Mouse (Mus musculus) cerebellum, adult 9-11 months (tissue): ENCODE results near the gene Polr1a.
A peak's percentile ranks its signal among the peaks of the same experiment; 100 is the strongest.

ENCODE experiments used
- DNase-seq: peaks from one replicate; pipeline ENCODE4 v3.0.0; 2022

The Polr1a gene

DNA sequence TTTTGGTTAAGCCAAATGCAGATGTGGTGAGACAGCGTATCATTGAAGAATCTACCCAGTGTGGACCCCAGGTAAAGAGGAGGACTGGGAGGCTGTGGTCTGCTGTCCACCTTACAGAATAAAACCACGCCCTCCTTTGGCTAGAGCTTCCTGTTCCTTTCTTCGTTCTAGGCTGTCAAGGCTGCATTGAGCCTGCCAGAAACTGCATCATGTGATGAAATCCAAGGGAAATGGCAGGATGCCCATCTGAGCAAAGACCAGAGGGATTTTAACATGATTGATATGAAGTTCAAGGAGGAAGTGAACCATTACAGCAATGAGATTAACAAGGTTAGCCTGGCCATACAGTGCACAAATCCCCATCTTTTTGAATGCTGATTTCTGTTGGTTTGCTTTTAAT, 41.7 kb downstream of the Polr1a start:
- DNase-seq = no peak

DNA sequence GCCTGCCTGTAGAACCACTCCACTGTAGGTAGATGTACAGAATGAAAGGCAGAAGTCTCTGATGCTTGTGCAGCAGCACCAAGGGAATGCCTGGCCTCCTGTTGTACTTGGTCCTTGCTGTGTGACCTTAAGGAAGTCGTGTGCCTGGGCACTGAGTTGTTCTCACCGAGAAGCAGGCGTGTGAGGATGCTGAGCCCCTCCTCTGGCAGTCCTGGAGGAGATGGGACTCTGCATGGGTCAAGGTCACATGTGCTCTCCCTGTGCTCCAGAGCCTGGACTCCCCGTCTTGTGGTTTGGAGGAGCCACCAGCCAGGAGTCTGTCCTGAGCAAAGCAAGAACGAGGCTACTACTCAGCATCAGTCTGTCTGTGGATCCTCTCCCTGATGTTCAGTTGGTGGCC, 42.3 kb downstream of the Polr1a start:
- DNase-seq = no peak

DNA sequence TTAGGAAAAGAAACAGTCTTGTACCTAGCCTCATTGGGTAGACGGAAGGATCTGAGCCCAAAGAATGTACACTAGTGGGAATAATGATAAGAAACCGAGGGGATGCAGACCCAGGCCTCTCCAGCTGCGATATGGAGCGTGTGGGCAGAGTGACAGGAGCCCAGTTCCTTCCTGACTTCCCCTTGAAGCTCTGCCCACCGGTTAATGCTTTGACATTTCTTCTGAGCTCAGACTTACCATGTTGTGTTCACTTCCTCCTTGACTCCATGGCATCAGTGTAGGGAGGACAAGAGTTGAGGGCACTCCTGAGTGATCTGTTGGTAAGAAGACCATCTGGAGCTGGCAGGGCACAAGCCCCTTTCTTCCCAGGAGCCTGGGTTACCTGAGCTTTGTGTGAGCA, 53.3 kb downstream of the Polr1a start:
- no peak for DNase-seq

GRCm38 (mm10) chr6:71962706-71963105, 53.9 kb downstream of the Polr1a start:
- DNase-seq = no peak

- no peak for DNase-seq
These were observed 54.7 kb downstream of the Polr1a start for GRCm38 (mm10) chr6:71963561-71963960.

DNA sequence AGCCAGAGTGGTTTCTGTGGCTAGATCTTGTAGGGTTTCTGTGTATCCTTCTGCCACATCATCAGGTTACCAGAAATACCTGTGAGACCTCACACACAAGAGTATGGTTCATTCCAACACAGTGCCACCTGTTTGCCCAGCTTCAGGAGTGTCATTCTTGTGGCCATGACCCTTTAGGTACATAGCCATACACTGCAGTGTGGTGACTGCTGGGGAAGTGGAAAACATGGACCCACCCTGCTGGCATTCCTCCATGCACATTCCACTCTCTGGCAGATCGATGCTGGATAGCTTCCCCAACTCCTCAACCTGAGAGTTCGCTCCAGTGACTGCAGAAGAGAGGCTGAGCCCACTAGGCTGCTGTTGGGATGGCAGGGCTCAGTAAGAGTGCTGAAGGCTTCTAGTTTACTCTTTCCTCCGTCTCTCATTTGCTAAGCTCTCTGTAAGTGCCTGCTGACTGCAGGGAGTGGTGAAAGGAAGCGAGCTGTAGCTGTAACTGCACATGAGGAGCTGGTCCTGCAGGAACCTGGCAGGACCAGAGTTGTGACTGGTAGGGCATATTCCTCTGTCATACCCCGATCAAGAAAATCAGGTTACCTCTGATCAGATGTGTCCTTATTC, 57.9 kb downstream of the Polr1a start:
- no peak for DNase-seq

GRCm38 (mm10) chr6:71967847-71968246, 59.0 kb downstream of the Polr1a start:
- no peak for DNase-seq

DNA sequence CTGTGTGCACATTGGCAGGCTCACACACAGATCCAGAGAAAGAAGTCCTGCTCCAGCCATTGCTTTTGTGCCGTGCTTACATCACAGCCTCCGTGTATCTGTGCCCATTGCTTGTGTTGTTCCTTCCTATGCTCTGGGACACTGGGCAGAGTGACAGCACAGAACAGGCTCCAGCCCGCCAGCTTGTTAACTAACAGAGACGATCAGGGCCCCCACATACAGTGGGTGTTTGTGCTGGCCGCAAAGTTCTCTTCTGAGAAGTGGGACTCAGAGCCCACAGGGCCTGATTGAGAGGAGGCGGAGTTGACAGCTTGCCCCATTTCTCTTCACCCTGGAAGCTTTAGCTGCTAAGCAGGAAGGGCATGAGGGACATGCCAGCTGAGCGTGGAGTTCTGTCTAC, 60.6 kb downstream of the Polr1a start:
- DNase-seq = no peak

DNA sequence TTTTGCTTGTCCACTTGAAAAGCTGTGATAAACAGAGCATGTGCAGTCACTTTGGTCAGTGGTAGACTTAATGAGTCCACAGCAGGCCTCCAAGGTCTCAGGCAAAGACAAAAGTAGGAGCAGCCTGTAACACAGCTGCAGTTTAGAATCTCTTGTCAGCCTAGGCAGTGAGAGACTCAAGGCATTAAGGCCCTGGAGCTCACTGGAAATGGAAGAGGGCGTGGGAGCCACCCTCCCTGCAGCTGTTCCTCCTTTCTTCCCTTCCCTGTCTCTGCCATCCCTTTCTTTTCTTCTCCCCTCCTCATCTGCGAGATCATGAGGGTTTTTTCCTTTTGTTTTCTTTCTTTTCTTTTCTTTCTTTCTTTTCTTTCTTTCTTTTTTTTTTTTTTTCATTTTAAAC, 61.3 kb downstream of the Polr1a start:
- no peak for DNase-seq

DNA sequence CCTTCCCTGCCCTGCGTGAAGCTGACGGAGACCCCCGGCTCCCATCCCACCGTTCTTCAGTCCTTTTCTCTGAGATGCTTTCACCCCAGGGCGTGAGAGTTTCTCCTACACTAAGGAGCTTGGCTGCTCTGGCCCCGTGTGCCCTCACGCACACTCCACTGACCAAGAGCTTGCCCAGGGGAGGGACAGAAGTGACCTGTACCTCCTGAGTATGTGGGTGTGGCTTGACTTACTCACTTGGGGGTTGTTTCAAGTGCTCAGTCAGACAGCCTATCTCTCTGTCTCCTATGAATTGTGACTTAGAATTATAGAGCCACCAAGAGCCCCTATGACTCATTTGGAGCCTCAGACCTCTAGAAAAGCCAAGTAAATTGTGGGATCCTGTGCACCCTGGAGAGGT, 67.7 kb downstream of the Polr1a start:
- DNase-seq = no peak

DNA sequence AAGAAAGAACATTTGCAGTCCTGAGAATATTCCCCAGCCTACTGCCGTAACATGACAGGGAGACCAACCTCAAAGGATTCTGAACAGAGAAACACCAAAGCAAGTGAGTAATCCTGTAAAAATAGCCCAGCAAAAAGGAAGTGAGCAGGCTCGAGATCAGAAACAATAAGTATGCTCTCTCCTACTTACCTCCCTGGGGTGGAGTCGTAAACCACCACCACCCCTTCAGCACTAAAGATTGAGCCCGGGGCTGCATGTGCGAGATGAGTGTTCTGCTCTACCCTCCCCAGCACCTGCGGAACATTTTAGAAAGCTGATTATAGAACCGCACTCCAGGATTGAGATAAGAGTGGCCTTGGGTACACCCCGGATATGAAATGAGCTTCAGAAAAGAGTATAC, 71.3 kb downstream of the Polr1a start:
- no peak for DNase-seq

DNA sequence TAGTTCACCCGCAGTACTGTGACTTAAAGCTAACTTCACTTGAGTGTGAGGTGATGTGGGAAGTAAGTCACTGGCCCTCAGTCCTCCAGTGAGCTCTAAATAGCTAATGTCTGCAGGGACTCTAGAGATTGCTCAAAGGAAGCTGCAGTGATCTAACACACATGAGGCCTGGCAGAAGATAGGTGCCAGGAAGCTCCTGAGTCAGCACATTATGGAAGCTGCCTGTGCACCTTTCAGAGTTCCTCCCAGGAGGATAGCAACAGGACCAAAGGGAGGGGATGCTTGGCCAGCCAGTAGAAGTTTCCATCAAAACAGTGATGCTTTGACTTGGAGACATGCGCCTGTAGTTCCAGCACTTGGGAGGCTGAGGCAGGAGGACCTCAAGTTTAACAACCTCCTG, 71.7 kb downstream of the Polr1a start:
- DNase-seq = no peak

DNA sequence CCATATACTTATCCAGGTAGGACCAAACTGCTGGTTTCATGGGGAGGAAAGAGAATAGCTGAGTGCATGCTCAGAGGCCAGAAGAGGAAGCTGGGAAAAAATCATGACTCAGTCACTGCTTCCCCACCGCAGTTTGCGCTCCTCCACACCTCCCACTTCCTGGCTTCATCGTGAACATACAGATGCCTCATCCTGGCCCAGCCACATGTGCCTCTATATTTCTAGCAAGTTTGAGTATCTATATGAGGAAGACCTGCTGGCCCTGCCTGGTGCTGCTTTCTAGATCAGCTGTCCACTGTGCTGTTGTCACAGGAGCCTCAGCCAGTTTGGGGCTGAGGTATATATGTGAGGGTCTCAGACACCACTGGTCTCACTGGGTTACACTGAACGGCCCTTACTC, 72.6 kb downstream of the Polr1a start:
- DNase-seq = no peak

DNA sequence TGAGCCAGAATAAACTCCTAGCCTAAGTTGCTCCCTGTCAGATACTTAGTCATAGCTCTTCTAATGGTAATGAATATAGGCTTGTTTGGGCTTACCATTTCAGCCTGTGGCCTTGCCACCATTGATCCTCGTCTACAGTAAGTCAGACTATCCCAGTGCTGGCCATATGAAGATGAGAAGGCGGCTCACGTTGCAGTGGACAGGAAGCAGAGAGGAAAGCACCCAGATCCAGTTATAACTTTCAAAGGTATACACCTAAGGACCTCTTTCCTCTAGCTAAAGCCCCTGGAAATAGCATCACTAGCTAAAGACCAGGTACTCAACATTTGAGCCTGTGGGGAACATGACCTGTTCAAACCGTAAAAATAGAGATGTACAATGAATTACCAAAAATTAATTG, 77.1 kb downstream of the Polr1a start:
- no peak for DNase-seq

- DNase-seq = no peak
These were observed 78.8 kb downstream of the Polr1a start for GRCm38 (mm10) chr6:71987546-71988248.

DNA sequence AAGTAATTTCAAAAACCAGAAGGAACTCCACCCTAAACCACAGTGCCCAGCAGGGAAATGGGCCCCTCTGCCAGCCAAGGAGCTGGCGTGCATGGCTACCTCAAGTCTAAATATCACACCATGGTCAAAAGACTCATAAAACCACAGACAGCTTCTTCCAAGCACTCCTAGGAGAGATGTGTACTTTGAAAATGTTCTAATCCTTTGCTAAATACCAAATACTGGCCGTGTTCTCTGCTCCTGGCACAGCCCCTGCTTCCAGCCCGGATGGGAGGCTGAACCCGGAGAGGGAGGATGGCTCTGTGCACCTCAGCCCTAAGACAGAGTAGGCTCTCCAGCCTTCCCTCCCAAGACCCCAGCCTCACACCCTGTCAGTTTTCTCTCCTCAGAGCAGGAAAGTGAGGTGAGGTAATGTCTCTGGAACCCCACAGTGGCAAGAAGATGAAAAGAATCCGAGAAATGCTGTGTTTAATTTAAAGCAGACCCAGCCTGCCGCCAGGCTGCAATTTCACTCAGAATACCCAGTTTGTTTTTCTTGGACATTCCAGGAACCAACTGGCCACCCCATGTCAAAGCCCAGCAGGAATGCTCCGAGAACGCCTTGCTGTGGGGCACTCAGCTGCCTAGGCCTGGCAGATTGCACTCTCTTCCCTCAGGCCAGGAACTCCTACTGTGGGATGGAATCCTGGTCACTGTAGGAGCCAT, 80.9 kb downstream of the Polr1a start:
- DNase-seq = peak; percentile 96

- DNase-seq = peak; percentile 92
These were observed 81.6 kb downstream of the Polr1a start for GRCm38 (mm10) chr6:71990371-71990837.

GRCm38 (mm10) chr6:71991190-71991932, 82.5 kb downstream of the Polr1a start:
- peak; percentile 88 for DNase-seq

DNA sequence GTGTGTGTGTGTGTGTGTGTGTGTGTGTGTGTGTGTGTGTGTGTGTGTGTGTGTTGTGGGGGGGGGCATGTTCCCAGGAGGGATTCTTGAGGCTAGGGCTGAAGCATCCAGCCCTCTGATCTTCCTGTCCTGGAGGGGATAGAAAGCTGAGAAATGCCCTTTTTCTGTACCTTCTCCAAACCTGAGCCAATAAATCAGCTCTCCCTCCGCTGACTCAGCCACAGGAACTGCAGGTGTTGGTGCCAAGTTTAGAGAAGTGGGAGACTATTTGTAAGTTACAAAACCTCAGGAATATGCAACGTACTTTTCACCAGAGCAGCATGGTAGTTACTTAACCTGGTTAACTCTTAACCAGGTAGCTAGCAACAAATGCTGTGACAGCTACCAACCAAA, 83.1 kb downstream of the Polr1a start:
- no peak for DNase-seq

DNA sequence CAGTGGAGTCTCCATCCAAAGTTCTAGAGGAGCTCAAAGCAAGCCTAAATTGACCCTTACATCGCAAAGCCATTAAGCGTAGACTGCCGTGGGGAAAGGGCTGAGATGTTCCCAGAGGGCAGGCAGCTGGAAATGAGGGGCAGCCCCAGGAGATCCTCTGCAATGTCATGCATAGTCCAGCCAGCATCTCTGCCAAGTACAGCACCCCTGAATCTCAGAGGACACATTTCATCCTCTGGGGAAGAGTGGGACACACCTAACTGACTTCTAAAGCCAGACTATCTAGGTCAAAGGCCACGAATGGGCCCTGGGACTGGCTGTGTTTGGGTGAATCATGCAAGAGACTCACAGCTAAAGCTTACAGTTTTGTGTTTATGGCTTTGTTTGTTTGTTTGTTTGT, 85.2 kb downstream of the Polr1a start:
- no peak for DNase-seq

GRCm38 (mm10) chr6:71995081-71995480, 86.2 kb downstream of the Polr1a start:
- no peak for DNase-seq

- DNase-seq = peak; percentile 93
These were observed 88.4 kb downstream of the Polr1a start for GRCm38 (mm10) chr6:71997215-71997614.

GRCm38 (mm10) chr6:71999917-72000512, 91.2 kb downstream of the Polr1a start:
- DNase-seq = no peak
